Mouse (Mus musculus) midbrain, embryonic 14.5 days (tissue): ENCODE data around the gene Wnt5b. TPM values are rescaled to one million over a fixed set of nuclear protein-coding genes. Genes with fewer than 3 reads are reported as not detected.

ENCODE experiments used
- ATAC-seq: fragments of 200-750 bp; cut with Nextera tagmentation; 2 replicates; pipeline ENCODE4 v1.8.0; 2017; ENCODE audit warnings: moderate number of reproducible peaks, moderate library complexity; ENCODE audit not compliant: low FRiP score, low TSS enrichment
- DNase-seq: peaks from one replicate; pipeline ENCODE4 v3.0.0-alpha.2; 2015
- H3K27ac ChIP-seq: fragments of 300-500 bp; sonication (generic); replicated peaks from 2 replicates; pipeline ENCODE4 v1.5.1; 2014; ENCODE audit warnings: mild to moderate bottlenecking, low read depth, low read length, moderate library complexity
- H3K27me3 ChIP-seq: fragments of 300-500 bp; sonication (generic); 2 replicates; pipeline ENCODE4 v1.6.1; 2014; ENCODE audit warnings: low read length, control low read depth, mixed read lengths; ENCODE audit not compliant: control insufficient read depth, insufficient read depth
- H3K36me3 ChIP-seq: fragments of 300-500 bp; sonication (generic); 2 replicates; pipeline ENCODE4 v1.6.1; 2014; ENCODE audit warnings: low read length, control low read depth; ENCODE audit not compliant: control insufficient read depth, insufficient read depth
- H3K4me1 ChIP-seq: fragments of 300-500 bp; sonication (generic); 2 replicates; pipeline ENCODE4 v1.6.1; 2014; ENCODE audit warnings: mild to moderate bottlenecking, antibody characterized with exemption, low read length, control low read depth; ENCODE audit not compliant: control insufficient read depth, insufficient read depth
- H3K4me2 ChIP-seq: fragments of 300-500 bp; sonication (generic); 2 replicates; pipeline ENCODE4 v1.6.1; 2014; ENCODE audit warnings: mild to moderate bottlenecking, low read length, moderate library complexity
- H3K4me3 ChIP-seq: fragments of 300-500 bp; sonication (generic); replicated peaks from 2 replicates; pipeline ENCODE4 v1.5.1; 2014; ENCODE audit warnings: low read depth, low read length
- H3K9ac ChIP-seq: fragments of 300-500 bp; sonication (generic); replicated peaks from 2 replicates; pipeline ENCODE4 v1.6.1; 2014; ENCODE audit warnings: mild to moderate bottlenecking, low read length, moderate library complexity
- H3K9me3 ChIP-seq: fragments of 300-500 bp; sonication (generic); 2 replicates; pipeline ENCODE4 v1.6.1; 2016; ENCODE audit warnings: low read length, control low read depth, mixed read lengths; ENCODE audit not compliant: control insufficient read depth
- WGBS: fragments of 180-500 bp; shearing (Covaris S2); extraction: QIAGEN DNeasy Blood & Tissue Kit; methylation state at CpG from one replicate; pipeline ENCODE4 v1.1.7; 2014; 5-methylcytosine and 5-hydroxymethylcytosine counted together
- polyA plus RNA-seq: library from polyadenylated mRNA; unstranded; fragments of >200 nt; fragmentation: Nextera tagmentation; extraction: Ambion mirVana; gene quantifications from 2 replicates; pipeline ENCODE4 v1.2.1, GENCODE M21; 2014

Wnt5b gene
- polyA plus RNA-seq, 1 experiment from 2014 or later = 3.0 TPM

DNA sequence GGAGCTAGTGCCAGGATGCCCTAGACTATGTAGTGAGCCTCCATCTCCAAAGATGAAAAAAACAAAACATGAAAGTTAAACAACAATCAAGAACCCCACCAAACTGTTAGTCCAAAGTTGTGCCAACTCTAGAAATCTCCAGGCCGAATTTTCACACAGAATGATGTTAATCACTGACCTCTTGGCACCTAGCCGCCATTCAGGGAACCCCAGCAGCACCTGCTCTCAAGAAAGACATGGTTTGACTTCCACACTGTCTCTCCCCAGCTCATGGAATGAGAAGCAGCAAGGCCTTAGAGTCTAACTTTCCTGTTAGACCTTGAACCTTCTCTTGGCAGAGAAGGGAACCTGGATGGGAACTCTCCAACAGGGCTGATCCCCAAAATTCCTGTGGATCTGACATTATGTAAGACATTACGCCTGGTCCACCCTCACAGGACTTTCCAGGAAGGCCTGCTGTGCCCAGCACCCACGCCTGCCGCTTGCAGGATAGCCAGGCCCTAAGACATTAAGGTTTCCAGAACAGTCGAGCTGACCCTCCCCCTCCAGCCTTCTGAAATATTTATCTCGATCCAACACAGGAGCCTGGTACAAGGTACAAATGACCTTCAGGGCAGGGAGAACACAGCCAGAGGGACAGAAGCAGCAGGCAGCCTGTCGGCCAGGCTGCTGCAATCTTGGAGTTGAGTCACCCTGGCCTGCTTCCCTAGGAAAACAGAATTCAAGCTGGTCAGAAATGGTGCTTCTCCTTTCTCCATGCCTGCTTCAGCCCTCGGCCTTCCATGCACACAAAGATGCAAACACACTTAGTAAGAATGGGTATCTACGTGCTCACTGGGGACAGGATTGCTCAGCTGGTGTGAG, 77.0 kb downstream of the Wnt5b start:
- WGBS = 71% methylated on average over 10 of the region's 10 CpGs

DNA sequence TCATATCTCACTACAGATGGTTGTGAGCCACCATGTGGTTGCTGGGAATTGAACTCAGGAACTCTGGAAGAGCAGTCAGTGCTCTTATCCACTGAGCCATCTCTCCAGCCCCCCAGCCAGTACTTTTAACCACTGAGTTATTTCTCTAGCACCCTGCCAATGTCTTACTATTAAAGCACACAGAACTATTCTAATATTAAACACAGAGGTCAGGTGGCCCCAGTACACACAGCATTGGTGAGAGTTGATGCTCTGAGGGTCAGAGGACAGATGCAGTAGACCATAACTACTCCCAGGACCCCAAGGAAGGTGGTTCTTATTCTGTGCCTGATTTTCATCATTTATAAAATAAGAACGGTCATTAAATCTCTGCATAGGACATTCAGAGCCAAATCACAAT, 78.0 kb downstream of the Wnt5b start:
- DNase-seq = no peak
- Histone ChIP-seq H3K27ac (no peak overlapping the region), H3K9me3 (no peaks in the 10 kb centered on the region), H3K9ac (no peak overlapping the region), H3K27me3 (no peaks in the 10 kb centered on the region), H3K36me3 (no peaks in the 10 kb centered on the region), H3K4me3 (no peak overlapping the region), H3K4me2 (no peak overlapping the region), H3K4me1 (no peaks in the 10 kb centered on the region)
- WGBS = 95% methylated on average over 1 of the region's 1 CpGs
- ATAC-seq = no peak

More for the DNA sequence above, 77.0 kb downstream of the Wnt5b start:
- Histone ChIP-seq H3K4me2 (no peak overlapping the region), H3K4me1 (no peaks in the 10 kb centered on the region), H3K9me3 (no peaks in the 10 kb centered on the region), H3K27me3 (no peaks in the 10 kb centered on the region), H3K27ac (no peak overlapping the region), H3K36me3 (no peaks in the 10 kb centered on the region), H3K9ac (no peak overlapping the region), H3K4me3 (no peak overlapping the region)
- ATAC-seq (no peak), DNase-seq (no peak)

DNA sequence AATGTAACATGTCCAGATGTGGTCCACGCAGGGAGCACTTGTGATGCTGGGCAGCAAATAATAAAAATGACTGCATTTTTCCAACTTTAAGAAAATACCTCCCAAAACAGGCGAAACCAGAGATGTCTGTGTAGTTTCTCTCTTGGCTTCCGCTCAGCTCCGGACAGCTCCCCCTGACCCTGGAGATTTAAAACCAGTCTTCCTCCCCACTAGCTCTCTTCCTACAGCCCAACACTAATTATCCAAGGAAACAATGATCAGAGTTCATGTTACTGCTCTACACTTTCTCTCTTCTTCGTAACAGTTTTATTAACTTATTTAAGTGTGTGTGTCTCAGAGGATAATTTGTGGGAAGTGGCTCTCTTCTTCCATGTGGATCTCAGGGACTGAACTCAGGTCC, 83.8 kb downstream of the Wnt5b start:
- H3K4me2 ChIP-seq = no peak overlapping the region
- H3K27me3 ChIP-seq = no peaks in the 10 kb centered on the region
- ATAC-seq (no peak), DNase-seq (no peak)
- WGBS = 94% methylated on average over 5 of the region's 5 CpGs
- no peaks in the 10 kb centered on the region for H3K36me3 ChIP-seq
- H3K4me1 ChIP-seq = no peaks in the 10 kb centered on the region
- no peak overlapping the region for H3K9ac ChIP-seq
- H3K27ac ChIP-seq = no peak overlapping the region
- no peaks in the 10 kb centered on the region for H3K9me3 ChIP-seq
- H3K4me3 ChIP-seq = no peak overlapping the region

DNA sequence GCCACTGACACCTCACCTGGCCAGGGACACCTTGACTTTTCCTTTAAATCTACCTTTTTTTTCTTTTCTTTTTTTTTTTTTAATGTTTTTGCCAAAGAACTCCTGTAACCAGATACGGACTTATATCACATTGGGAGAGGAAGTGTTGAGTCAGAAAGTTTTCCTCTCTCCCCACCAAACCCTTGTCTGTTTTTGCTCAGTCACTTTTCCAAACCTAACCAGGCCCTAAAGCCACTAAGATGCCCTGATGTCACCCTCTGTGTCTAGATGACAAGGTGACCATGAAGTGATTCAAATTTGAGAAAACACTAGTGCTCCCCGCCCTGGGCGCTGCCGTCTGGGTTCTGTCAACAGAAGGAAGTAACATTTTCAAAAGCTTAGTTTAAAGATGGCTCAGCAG, 85.1 kb downstream of the Wnt5b start:
- ATAC-seq (no peak), DNase-seq (no peak)
- Histone ChIP-seq H3K4me1 (no peaks in the 10 kb centered on the region), H3K9ac (no peak overlapping the region), H3K36me3 (no peaks in the 10 kb centered on the region), H3K27ac (no peak overlapping the region), H3K9me3 (no peaks in the 10 kb centered on the region), H3K4me3 (no peak overlapping the region), H3K27me3 (no peaks in the 10 kb centered on the region), H3K4me2 (no peak overlapping the region)
- 91% methylated on average over 4 of the region's 4 CpGs for WGBS

DNA sequence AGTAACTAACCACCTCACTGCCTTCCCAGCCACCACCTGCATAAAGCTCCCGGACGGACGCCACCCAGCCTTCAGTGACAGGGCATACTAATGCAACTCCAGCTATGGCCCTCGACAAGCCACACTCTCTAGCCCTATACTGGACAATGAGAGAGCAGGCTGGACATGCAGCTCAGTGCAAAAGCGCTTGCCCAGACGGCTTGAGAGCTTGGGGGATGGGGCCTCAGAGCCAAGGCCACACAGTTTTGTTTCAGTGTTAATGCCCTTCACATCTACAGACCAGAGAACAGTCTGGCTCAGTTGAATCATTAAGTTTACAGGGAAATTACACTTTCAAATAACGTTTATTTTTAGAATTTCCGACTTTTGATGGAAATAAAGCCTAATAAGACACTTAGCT, 86.0 kb downstream of the Wnt5b start:
- Histone ChIP-seq H3K4me3 (no peak overlapping the region), H3K27ac (no peak overlapping the region), H3K9me3 (no peaks in the 10 kb centered on the region), H3K4me1 (no peaks in the 10 kb centered on the region; the same call in 1 of the 2 replicates), H3K36me3 (no peaks in the 10 kb centered on the region), H3K4me2 (no peak overlapping the region), H3K27me3 (no peaks in the 10 kb centered on the region), H3K9ac (no peak overlapping the region)
- 68% methylated on average over 8 of the region's 8 CpGs for WGBS
- ATAC-seq (no peak), DNase-seq (no peak)

DNA sequence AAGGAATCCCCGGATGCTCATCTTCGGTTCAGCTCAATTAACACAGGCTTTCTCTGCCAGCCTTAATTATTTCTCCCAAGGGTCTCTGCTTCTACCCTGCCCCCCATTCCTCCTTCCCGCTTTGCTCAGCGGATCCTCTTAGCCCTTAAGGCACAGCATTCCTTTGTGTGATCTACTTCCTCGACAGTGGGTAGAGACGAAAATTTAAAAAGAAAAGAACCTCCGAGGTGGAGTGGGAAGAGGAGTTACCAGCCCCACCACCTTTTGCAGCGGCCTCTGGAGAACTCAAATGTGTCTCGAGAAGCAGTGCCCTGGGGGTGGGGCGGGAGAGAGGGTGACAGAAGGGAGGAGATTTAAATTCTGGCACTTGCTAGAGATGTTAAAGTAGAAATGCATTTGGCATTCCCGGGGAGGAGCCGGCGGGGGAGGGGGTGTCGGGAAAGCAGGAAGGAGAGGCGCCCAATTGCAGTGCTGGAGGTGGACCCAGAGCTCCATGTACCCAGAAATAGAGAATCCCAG, 92.1 kb downstream of the Wnt5b start:
- Histone ChIP-seq H3K4me2 (peak overlapping the region; percentile 74), H3K4me1 (peaks cover 25% of the 10 kb centered on the region), H3K27me3 (no peaks in the 10 kb centered on the region), H3K4me3 (peak overlapping the region; percentile 27), H3K27ac (peak overlapping the region; percentile 77), H3K9me3 (no peaks in the 10 kb centered on the region), H3K36me3 (no peaks in the 10 kb centered on the region), H3K9ac (peak overlapping the region; percentile 55)
- peak; percentile 61 for ATAC-seq
- WGBS = under 1% methylated on average over 15 of the region's 15 CpGs
- peak; percentile 83 for DNase-seq

DNA sequence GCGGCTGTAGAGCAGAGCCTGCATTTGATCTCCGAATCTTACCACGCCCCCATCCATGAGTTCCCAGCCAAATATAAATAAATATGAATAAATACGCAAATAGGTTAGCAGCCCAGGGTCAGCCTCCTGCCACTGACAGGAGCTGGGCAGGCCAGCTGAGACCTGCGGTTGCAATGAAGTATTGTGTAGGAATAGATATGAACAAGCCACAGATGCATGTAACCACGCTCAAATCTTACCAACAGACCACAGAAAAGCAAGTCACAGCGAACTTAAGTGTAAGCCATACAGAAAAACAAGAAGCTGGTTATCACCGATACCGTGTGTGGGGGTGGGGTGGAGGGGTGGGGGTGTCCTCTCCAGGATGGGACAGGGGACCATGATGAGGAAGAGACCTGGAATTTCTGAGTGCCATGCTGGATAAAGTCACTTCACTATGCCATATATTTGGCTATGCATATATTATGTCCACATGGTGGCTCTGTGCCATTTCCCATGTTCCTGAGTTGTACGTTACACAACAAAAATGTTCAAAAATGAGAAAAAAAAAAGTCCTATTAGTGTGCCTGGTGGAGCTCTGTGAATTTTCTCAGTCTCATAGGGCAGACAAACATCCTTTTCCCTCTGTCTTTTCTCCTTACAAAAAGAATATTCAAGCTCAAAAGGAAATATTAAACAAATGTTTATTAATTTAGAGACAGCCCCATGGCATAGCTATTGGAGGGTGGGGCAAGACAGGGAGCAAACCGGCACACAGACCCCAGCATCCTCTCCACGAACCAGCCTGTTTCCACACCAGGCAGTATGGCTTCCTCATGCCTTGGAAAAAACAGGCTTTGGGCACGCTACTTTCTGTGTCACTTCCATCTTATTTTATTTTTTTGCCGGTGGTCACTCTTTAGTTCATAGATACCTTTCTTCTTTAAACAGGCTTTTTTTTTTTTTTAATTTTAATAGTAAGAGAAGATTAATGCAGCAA, 92.9 kb downstream of the Wnt5b start:
- Histone ChIP-seq H3K9me3 (no peaks in the 10 kb centered on the region), H3K9ac (peak overlapping the region; percentile 55), H3K4me1 (peaks cover 25% of the 10 kb centered on the region), H3K4me2 (peak overlapping the region; percentile 74), H3K27me3 (no peaks in the 10 kb centered on the region), H3K36me3 (no peaks in the 10 kb centered on the region), H3K27ac (peak overlapping the region; percentile 77), H3K4me3 (peak overlapping the region; percentile 27)
- ATAC-seq (no peak), DNase-seq (peak; percentile 43)
- 48% methylated on average over 14 of the region's 14 CpGs for WGBS

DNA sequence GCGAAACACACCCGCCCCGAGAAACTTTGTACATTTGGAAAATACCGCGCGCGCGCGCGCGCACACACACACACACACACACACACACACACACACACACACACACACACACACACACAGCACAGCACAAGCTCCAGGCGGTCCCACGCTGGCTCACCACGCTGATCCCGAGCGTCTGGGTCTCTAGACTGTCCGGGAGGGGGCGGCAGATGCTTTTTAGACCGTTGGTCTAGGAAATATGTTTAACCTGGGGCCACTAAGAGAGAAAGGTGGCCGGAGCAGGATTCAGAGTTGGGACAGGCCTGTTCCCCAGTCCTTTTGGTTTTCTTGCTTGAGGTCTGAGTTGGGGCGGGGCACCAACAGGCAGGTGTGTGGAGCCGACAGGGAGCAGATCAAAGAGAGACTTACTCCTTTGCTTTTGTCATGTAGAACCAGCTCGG, 95.1 kb downstream of the Wnt5b start:
- H3K27ac ChIP-seq = no peak overlapping the region
- WGBS = 3% methylated on average over 23 of the region's 23 CpGs
- ATAC-seq = peak; percentile 44; the same call in 1 of the 2 replicates

More for the DNA sequence above, 95.1 kb downstream of the Wnt5b start:
- DNase-seq = peak; percentile 81
- no peaks in the 10 kb centered on the region for H3K9me3 ChIP-seq
- peak overlapping the region; percentile 56 for H3K4me2 ChIP-seq
- H3K4me1 ChIP-seq = peaks cover 25% of the 10 kb centered on the region
- H3K9ac ChIP-seq = no peak overlapping the region; the same call in 1 of the 2 replicates
- H3K4me3 ChIP-seq = peak overlapping the region; percentile 22
- no peaks in the 10 kb centered on the region for H3K36me3 ChIP-seq
- H3K27me3 ChIP-seq = no peaks in the 10 kb centered on the region
